In the genomic region with DNA sequence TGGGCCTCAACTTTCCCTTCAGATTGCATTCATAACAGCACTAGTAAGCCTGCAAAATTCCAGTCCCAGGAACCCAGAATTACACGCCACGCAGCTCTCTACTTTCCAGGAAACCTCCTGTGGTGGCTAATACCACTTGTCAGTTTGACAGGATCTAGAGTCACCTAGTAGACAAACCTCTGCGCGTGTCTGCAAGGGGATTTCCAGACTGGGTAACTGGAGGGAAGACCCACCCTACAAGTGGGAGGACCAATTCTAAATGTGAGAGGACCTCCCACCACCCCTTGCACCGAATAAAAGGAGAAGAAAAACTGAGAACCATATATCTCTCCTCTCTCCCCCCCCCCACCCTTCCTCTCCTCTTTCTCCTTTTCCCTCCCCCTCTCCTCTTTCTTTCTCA, we compare ENCODE assay signal across 22 mouse cellular contexts.
"Had no signal": no experiment of that assay in that cellular context is flagged by ENCODE, and none has a peak within 500 bp of the region (broad histone marks: within the 10 kb centered on the region; RNA-seq: fewer than 3 reads in every experiment).

No protein-coding gene starts in this region.

- H3K4me2 ChIP-seq: heart, embryonic 12.5 days; hindbrain, embryonic 13.5 days; hindbrain, embryonic 15.5 days; intestine, embryonic 15.5 days; limb, embryonic 13.5 days; limb, embryonic 15.5 days; liver, embryonic 12.5 days had no signal

- DNase-seq: gastrocnemius, postnatal 10 days; gastrocnemius, postnatal 36 days; heart, adult 18-20 months; heart, postnatal 10 days; heart, postnatal 36 days; kidney, adult 18-20 months; kidney, adult 8-10 months; kidney, postnatal 10 days; kidney, postnatal 25 days; kidney, postnatal 4 days had no signal

- H3K36me3 ChIP-seq: heart, embryonic 12.5 days; intestine, embryonic 15.5 days; limb, embryonic 13.5 days; limb, embryonic 15.5 days; liver, embryonic 12.5 days had no signal

- H3K27ac ChIP-seq: heart, embryonic 10.5 days; hindbrain, embryonic 15.5 days; hindbrain, postnatal 0 days; intestine, embryonic 15.5 days; layer of hippocampus, adult 2 months; left cerebral cortex, adult 2 months; limb, embryonic 13.5 days; limb, embryonic 15.5 days; liver, embryonic 12.5 days; liver, embryonic 14.5 days had no signal

- H3K9me3 ChIP-seq: heart, embryonic 10.5 days; heart, embryonic 12.5 days; hindbrain, embryonic 13.5 days; hindbrain, embryonic 15.5 days; intestine, embryonic 15.5 days; limb, embryonic 13.5 days; limb, embryonic 15.5 days; liver, embryonic 12.5 days had no signal

- H3K27me3 ChIP-seq: heart, embryonic 12.5 days; hindbrain, embryonic 13.5 days; hindbrain, embryonic 15.5 days; intestine, embryonic 15.5 days; limb, embryonic 13.5 days; limb, embryonic 15.5 days had no signal

- H3K4me3 ChIP-seq: heart, embryonic 10.5 days; heart, embryonic 12.5 days; hindbrain, embryonic 13.5 days; hindbrain, embryonic 15.5 days; intestine, embryonic 15.5 days; layer of hippocampus, adult 2 months; left cerebral cortex, adult 2 months; limb, embryonic 13.5 days; limb, embryonic 15.5 days; liver, embryonic 12.5 days had no signal

- H3K9ac ChIP-seq: heart, embryonic 12.5 days; hindbrain, embryonic 13.5 days; hindbrain, embryonic 15.5 days; intestine, embryonic 15.5 days; limb, embryonic 13.5 days; limb, embryonic 15.5 days; liver, embryonic 12.5 days; liver, embryonic 14.5 days had no signal

- H3K4me1 ChIP-seq: intestine, embryonic 15.5 days; liver, embryonic 12.5 days had no signal
